Mouse (Mus musculus) ovary, adult 18-20 months (tissue): ENCODE results near the gene Ccr3.
"Not testable (repeated sequence)": the region's sequence is repeated elsewhere in the genome, so short reads cannot be mapped to it uniquely, and the experiment has no call there.

Experiments used
- DNase-seq: peaks from one replicate; pipeline ENCODE4 v3.0.0; 2022; ENCODE audit warnings: low spot score, mixed read lengths

Gene Ccr3

DNA sequence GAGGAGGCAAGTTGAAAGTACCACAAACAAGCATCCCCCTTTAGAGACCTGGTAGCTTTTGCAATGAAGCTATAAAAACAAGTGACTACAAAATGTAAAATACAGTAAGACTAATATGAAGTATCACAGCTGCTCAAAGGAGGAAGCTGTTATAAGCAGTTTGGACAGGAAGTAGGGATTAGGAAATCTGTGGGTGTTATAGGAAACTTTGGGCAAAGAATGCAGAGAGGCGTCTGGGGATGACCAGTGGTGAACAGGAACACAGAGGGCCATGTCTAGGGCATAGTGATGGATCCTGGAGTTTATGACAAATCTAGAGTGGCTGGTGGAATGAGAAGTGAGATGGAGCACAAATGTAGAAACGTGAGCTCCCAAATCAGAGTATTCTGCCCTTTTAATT lies 31.8 kb downstream of the Ccr3 start:
- DNase-seq = no peak

DNA sequence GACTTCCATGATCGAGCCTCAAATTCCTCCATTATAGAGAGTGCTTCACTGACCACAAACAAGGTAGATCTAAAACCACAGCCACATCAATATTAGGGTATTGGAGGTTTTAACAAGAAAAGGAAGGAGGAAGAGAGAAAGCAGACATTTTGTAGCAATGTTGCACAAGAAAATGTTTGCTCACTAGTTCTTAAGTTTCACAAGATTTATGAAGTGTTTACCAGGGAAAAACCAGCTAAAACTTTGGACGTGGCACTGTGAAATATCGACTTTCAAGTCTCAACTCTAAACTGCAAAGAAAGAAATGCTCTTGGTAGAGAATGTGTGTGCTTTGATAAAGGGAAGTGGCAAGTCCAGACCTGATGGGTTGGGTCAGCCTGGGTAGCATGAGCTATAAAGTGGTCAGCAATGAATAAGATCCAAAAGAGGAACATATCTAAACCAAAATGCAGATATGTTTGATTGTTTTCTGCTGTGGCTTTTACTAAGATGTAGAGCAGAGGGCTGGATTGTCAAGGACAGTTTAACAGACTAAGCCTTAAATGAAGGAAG lies 34.5 kb downstream of the Ccr3 start:
- DNase-seq = no peak

DNA sequence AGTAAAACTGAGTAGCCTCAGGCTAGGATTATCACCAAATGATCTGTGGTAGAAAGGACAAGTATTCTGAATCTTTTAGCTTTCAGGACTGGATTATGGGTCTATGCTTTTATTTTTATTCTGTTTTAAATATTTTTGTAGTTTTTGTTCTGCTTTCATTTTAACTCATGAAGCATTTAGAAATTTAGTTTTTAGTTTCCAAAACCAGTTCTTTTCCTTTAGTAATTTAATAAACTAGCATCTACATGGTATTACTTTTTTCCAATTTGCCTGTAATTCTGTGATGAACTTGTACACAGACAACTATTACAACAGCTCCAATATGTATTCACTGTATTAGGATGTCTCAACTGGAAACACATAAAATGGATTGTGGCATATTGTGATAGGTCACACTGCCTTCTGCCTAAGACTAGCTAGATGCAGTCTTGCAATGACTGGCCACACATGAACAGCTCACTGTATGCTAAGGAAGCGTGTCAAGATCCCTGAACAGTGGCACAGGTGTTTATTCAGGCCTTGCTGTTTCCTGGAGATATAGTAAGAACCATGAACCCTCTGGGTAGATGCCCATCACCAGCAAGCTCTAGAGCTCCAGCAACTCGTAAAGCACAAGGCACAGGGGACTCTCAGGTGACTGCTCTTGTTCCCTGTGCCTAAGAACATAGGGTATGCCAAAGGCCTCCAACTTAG lies 38.0 kb downstream of the Ccr3 start:
- DNase-seq = no peak

DNA sequence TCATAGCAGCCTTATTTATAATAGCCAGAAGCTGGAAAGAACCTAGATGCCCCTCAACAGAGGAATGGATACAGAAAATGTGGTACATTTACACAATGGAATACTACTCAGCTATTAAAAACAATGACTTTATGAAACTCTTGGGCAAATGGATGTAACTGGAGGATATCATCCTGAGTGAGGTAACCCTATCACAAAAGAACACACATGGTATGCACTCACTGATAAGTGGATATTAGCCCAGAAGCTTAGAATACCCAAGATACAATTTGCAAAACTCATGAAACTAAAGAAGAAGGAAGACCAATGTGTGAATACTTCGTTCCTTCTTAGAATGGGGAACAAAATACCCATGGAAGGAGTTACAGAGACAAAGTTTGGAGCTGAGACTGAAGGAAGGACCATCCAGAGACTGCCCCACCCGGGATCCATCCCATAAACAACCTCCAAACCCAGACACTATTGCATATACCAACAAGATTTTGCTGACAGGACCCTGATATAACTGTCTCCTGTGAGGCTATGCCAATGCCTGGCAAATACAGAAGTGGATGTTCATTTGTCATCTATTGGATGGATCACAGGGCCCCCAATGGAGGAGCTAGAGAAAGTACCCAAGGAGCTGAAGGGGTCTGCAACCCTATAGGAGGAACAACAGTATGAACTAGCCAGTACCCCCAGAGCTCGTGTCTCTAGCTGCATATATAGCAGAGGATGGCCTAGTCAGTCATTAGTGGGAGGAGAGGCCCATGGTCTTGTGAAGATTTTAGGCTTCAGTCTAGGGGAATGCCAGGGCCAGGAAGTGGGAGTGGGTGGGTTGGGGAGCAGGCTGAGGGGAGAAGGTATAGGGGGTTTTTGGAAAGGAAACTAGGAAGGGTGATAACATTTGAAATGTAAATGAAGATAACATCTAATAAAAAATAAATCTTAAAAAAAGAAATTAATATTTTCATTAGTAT lies 40.0 kb downstream of the Ccr3 start:
- DNase-seq = not testable (repeated sequence)

GRCm38 (mm10) chr9:124066572-124067103 lies 44.9 kb downstream of the Ccr3 start:
- no peak for DNase-seq

DNA sequence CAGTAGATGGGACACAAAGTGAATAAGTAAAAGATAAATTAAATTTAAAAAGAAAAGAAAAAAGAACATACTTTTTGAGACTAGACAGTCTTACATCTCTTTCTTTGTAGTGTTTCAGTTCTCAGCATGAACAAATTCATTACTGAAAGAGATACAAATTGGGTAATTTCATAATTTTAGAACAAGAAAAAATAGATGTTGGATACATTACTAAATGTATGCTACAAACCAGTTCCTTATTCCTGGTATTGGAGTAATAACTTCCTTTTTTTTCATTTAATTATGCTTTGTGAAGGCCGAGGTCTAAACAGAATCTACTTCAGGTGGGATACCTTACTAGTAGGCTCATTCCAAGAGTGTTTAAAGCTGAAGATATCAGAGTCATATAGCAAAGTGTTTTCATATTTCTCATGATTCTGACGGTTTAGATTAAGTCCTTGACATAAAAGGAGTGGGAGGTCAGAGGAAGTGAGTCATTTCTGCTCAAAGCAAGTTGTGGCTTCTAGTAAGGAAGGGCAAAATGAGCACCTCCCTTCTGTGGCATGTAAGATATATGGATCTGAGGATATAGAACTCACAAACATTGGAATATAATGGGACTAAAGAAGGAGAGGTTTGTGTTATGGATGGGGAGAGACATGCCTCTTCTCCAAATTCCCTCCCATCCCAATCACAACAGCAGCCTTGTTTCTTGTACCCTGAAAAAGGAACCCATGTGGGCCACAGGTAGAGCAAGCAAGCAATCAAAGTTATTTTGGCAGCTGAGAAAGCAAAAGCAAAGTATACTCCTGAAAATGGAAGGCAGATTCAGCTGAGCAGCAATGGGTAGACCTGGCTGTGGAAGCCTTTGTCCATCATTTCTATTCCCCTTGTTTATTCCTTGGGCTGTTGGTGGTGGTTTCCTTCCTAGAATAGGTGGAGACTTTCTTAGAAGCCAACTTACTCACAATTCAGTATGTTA lies 46.6 kb downstream of the Ccr3 start:
- no peak for DNase-seq

DNA sequence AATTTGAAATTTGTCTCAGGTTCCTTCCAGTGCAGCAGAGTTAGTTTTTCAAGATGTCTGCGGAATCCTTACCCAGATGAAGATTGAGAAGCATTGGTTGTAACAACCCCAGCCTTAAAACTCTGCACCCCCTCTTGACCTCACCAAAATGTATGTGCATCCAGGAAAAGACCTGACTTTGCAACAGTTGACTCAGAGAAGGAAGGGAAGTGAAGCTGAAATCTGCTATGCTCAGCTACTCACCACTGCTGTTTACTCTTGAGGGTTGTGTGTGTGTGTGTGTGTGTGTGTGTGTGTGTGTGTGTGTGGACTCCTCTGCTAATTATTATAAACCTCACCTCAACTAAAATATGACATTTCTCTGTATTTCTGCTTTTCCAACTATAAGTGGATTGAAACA lies 49.7 kb downstream of the Ccr3 start:
- no peak for DNase-seq

DNA sequence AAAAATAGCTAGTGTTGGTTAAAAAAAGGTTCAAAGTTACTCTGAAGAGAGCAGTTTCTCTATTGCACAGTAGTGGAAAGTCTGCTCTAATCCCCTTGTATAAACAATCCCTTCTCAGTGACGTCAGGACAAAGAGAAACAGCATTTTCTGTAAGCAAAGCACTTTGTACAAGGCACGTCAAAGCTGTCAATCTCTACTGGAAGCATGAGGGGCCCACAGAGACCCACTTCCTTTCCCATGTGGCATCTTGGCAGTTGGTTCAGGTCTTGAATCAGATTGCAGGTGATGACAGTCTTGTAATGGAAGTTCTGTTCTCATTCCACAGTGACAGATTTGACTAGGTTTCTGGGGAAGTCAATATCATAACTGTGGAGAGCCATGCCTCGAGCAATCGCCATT lies 58.0 kb downstream of the Ccr3 start:
- DNase-seq = no peak

- not testable (repeated sequence) for DNase-seq
These were observed 58.7 kb downstream of the Ccr3 start for GRCm38 (mm10) chr9:124080471-124080870.
